Mouse (Mus musculus): ENCODE results near the gene Tcaf2. TPM values are rescaled to one million over a fixed set of nuclear protein-coding genes. Genes with fewer than 3 reads are reported as not detected.
A peak's percentile ranks its signal among the peaks of the same experiment; 100 is the strongest.

Tcaf2 gene
- total RNA-seq (2014; rRNA removed) (2.9 and 4.0 TPM in 2 replicates), polyA plus RNA-seq (2015; fragmentation: Nextera tagmentation; extraction: Ambion mirVana) (2.1 and 2.4 TPM in 2 replicates)

GRCm38 (mm10) chr6:42644912-42645549 lies at the start of gene Tcaf2:
Tcaf2 (minus strand) TSS chr6:42645254.
- Histone ChIP-seq H3K4me2 (ENCODE audit: low read depth, low read length) (peak within 1 kb of the TSS; percentile 68), H3K27me3 (ENCODE audit: insufficient read depth, low read length) (no peaks in the 10 kb centered on the region), H3K9ac (replicated peaks; ENCODE audit: low read length) (no peak within 1 kb of the TSS), H3K9me3 (ENCODE audit: low read length) (no peaks in the 10 kb centered on the region), H3K36me3 (ENCODE audit: insufficient read depth, low read length) (no peaks in the 10 kb centered on the region), H3K27ac (no peak within 1 kb of the TSS), H3K4me3 (ENCODE audit: low read length) (peak within 1 kb of the TSS; percentile 41), H3K4me1 (ENCODE audit: insufficient read depth, low read length) (no peaks in the 10 kb centered on the region)
- DNase-seq (ENCODE audit: low spot score) (peak; percentile 84), ATAC-seq (peak; percentile 99)
- peak; percentile 94 for TF ChIP-seq CTCF (IDR thresholded peaks at IDR 0.05; ENCODE audit: low read depth)
- 1% methylated on average over 23 of the region's 23 CpGs for WGBS

GRCm38 (mm10) chr6:42692517-42693190 lies 47.6 kb upstream of the Tcaf2 start:
- under 1% methylated on average over 32 of the region's 32 CpGs for WGBS
- TF ChIP-seq CTCF (IDR thresholded peaks at IDR 0.05; ENCODE audit: low read depth), result no peak
- Histone ChIP-seq H3K27ac (peak overlapping the region; percentile 98), H3K4me3 (ENCODE audit: low read length) (peak overlapping the region; percentile 82), H3K9ac (replicated peaks; ENCODE audit: low read length) (peak overlapping the region; percentile 90), H3K9me3 (ENCODE audit: low read length) (no peaks in the 10 kb centered on the region), H3K4me1 (ENCODE audit: insufficient read depth, low read length) (no peaks in the 10 kb centered on the region), H3K36me3 (ENCODE audit: insufficient read depth, low read length) (peaks cover 7% of the 10 kb centered on the region; the same call in 1 of the 2 replicates), H3K27me3 (ENCODE audit: insufficient read depth, low read length) (no peaks in the 10 kb centered on the region), H3K4me2 (ENCODE audit: low read depth, low read length) (peak overlapping the region; percentile 70)
- ATAC-seq (peak; percentile 92), DNase-seq (ENCODE audit: low spot score) (peak; percentile 93)

- Histone ChIP-seq H3K9me3 (ENCODE audit: low read length) (no peaks in the 10 kb centered on the region), H3K36me3 (ENCODE audit: insufficient read depth, low read length) (peaks cover 7% of the 10 kb centered on the region; the same call in 1 of the 2 replicates), H3K4me1 (ENCODE audit: insufficient read depth, low read length) (no peaks in the 10 kb centered on the region), H3K4me3 (ENCODE audit: low read length) (peak overlapping the region; percentile 82), H3K9ac (replicated peaks; ENCODE audit: low read length) (peak overlapping the region; percentile 90), H3K4me2 (ENCODE audit: low read depth, low read length) (peak overlapping the region; percentile 70), H3K27ac (peak overlapping the region; percentile 98), H3K27me3 (ENCODE audit: insufficient read depth, low read length) (no peaks in the 10 kb centered on the region)
- peak; percentile 90 for DNase-seq (ENCODE audit: low spot score)
- WGBS, result 0% methylated on average over 10 of the region's 10 CpGs
- ATAC-seq, result peak; percentile 93
- TF ChIP-seq CTCF (IDR thresholded peaks at IDR 0.05; ENCODE audit: low read depth), result no peak
Observed at GRCm38 (mm10) chr6:42692154-42692516, 47.1 kb upstream of the Tcaf2 start.

- Histone ChIP-seq H3K4me1 (ENCODE audit: insufficient read depth, low read length) (no peaks in the 10 kb centered on the region), H3K9me3 (ENCODE audit: low read length) (no peaks in the 10 kb centered on the region), H3K9ac (replicated peaks; ENCODE audit: low read length) (no peak overlapping the region), H3K36me3 (ENCODE audit: insufficient read depth, low read length) (peaks cover 20% of the 10 kb centered on the region), H3K27me3 (ENCODE audit: insufficient read depth, low read length) (no peaks in the 10 kb centered on the region), H3K4me3 (ENCODE audit: low read length) (no peak overlapping the region), H3K27ac (no peak overlapping the region), H3K4me2 (ENCODE audit: low read depth, low read length) (no peak overlapping the region)
- no peak for TF ChIP-seq CTCF (IDR thresholded peaks at IDR 0.05; ENCODE audit: low read depth)
- DNase-seq (ENCODE audit: low spot score) (no peak), ATAC-seq (no peak)
Observed at GRCm38 (mm10) chr6:42689761-42690160, 44.7 kb upstream of the Tcaf2 start.

GRCm38 (mm10) chr6:42687907-42688306 lies 42.9 kb upstream of the Tcaf2 start:
- no peak for ATAC-seq
- no peak overlapping the region for H3K4me3 ChIP-seq (ENCODE audit: low read length)
- WGBS, result 90% methylated on average over 5 of the region's 5 CpGs

GRCm38 (mm10) chr6:42680077-42680476 lies 35.0 kb upstream of the Tcaf2 start:
- H3K27me3 ChIP-seq (ENCODE audit: insufficient read depth, low read length), result no peaks in the 10 kb centered on the region
- no peak for TF ChIP-seq CTCF (IDR thresholded peaks at IDR 0.05; ENCODE audit: low read depth)
- no peak overlapping the region for H3K4me2 ChIP-seq (ENCODE audit: low read depth, low read length)
- H3K9me3 ChIP-seq (ENCODE audit: low read length), result no peaks in the 10 kb centered on the region
- H3K4me1 ChIP-seq (ENCODE audit: insufficient read depth, low read length), result no peaks in the 10 kb centered on the region
- H3K4me3 ChIP-seq (ENCODE audit: low read length), result no peak overlapping the region
- no peak overlapping the region for H3K27ac ChIP-seq
- ATAC-seq (no peak), DNase-seq (ENCODE audit: low spot score) (no peak)
- no peak overlapping the region for H3K9ac ChIP-seq (replicated peaks; ENCODE audit: low read length)
- WGBS, result 79% methylated on average over 7 of the region's 7 CpGs
- peaks cover 43% of the 10 kb centered on the region for H3K36me3 ChIP-seq (ENCODE audit: insufficient read depth, low read length)

More at GRCm38 (mm10) chr6:42687907-42688306, 42.9 kb upstream of the Tcaf2 start:
- H3K4me1 ChIP-seq (ENCODE audit: insufficient read depth, low read length), result no peaks in the 10 kb centered on the region
- H3K36me3 ChIP-seq (ENCODE audit: insufficient read depth, low read length), result peaks cover 20% of the 10 kb centered on the region
- no peak for DNase-seq (ENCODE audit: low spot score)
- peak; percentile 51 for TF ChIP-seq CTCF (IDR thresholded peaks at IDR 0.05; ENCODE audit: low read depth)
- H3K27me3 ChIP-seq (ENCODE audit: insufficient read depth, low read length), result no peaks in the 10 kb centered on the region
- H3K9ac ChIP-seq (replicated peaks; ENCODE audit: low read length), result no peak overlapping the region
- no peak overlapping the region for H3K4me2 ChIP-seq (ENCODE audit: low read depth, low read length)
- H3K27ac ChIP-seq, result no peak overlapping the region
- no peaks in the 10 kb centered on the region for H3K9me3 ChIP-seq (ENCODE audit: low read length)

GRCm38 (mm10) chr6:42676011-42676410 lies 31.0 kb upstream of the Tcaf2 start:
- no peak for ATAC-seq
- Histone ChIP-seq H3K4me2 (ENCODE audit: low read depth, low read length) (no peak overlapping the region), H3K36me3 (ENCODE audit: insufficient read depth, low read length) (peaks cover 74% of the 10 kb centered on the region), H3K4me3 (ENCODE audit: low read length) (no peak overlapping the region), H3K9ac (replicated peaks; ENCODE audit: low read length) (no peak overlapping the region), H3K4me1 (ENCODE audit: insufficient read depth, low read length) (no peaks in the 10 kb centered on the region), H3K27ac (no peak overlapping the region), H3K9me3 (ENCODE audit: low read length) (no peaks in the 10 kb centered on the region), H3K27me3 (ENCODE audit: insufficient read depth, low read length) (no peaks in the 10 kb centered on the region)
- 99% methylated on average over 3 of the region's 3 CpGs for WGBS
- no peak for TF ChIP-seq CTCF (IDR thresholded peaks at IDR 0.05; ENCODE audit: low read depth)
- no peak for DNase-seq (ENCODE audit: low spot score)
